Mouse (Mus musculus): ENCODE data around the gene Kcnq1. TPM values are rescaled to one million over a fixed set of nuclear protein-coding genes. Genes with fewer than 3 reads are reported as not detected.
A peak's percentile ranks its signal among the peaks of the same experiment; 100 is the strongest.

Kcnq1 gene
- total RNA-seq, 4 experiments from 2014 or later = 0.20 to 0.48 (median 0.34) TPM

- DNase-seq (ENCODE audit: low spot score in 2 of 2) = no peak
These were observed 258.1 kb downstream of the Kcnq1 start for GRCm38 (mm10) chr7:143364092-143364832.

- no peak for DNase-seq (ENCODE audit: low spot score in 2 of 2)
These were observed 259.0 kb downstream of the Kcnq1 start for GRCm38 (mm10) chr7:143364969-143365839.

GRCm38 (mm10) chr7:143367366-143368266 lies 261.5 kb downstream of the Kcnq1 start:
- no peak for DNase-seq (ENCODE audit: low spot score in 2 of 2)

- DNase-seq (ENCODE audit: low spot score in 2 of 2) = no peak
These were observed 262.1 kb downstream of the Kcnq1 start for GRCm38 (mm10) chr7:143368267-143368643.

GRCm38 (mm10) chr7:143371336-143371735 lies 265.2 kb downstream of the Kcnq1 start:
- DNase-seq (ENCODE audit: low spot score in 2 of 2) = no peak

GRCm38 (mm10) chr7:143373265-143373664 lies 267.1 kb downstream of the Kcnq1 start:
- no peak for DNase-seq (ENCODE audit: low spot score in 2 of 2)

- no peak for DNase-seq (ENCODE audit: low spot score in 2 of 2)
These were observed 269.8 kb downstream of the Kcnq1 start for GRCm38 (mm10) chr7:143375945-143376344.

- DNase-seq (ENCODE audit: low spot score in 2 of 2) = no peak
These were observed 274.4 kb downstream of the Kcnq1 start for GRCm38 (mm10) chr7:143380466-143381073.

GRCm38 (mm10) chr7:143386632-143387031 lies 280.5 kb downstream of the Kcnq1 start:
- DNase-seq (ENCODE audit: low spot score in 2 of 2) = no peak

GRCm38 (mm10) chr7:143388783-143389695 lies 282.9 kb downstream of the Kcnq1 start:
- peak; percentile 33 to 45 for DNase-seq (ENCODE audit: low spot score in 2 of 2)

GRCm38 (mm10) chr7:143389860-143390259 lies 283.7 kb downstream of the Kcnq1 start:
- DNase-seq (ENCODE audit: low spot score in 2 of 2) = no peak

- DNase-seq (ENCODE audit: low spot score in 2 of 2) = no peak
These were observed 284.3 kb downstream of the Kcnq1 start for GRCm38 (mm10) chr7:143390277-143390948.

- no peak for DNase-seq (ENCODE audit: low spot score in 2 of 2)
These were observed 289.0 kb downstream of the Kcnq1 start for GRCm38 (mm10) chr7:143395113-143395563.

GRCm38 (mm10) chr7:143399756-143400155 lies 293.6 kb downstream of the Kcnq1 start:
- no peak for DNase-seq (ENCODE audit: low spot score in 2 of 2)

- no peak for DNase-seq (ENCODE audit: low spot score in 2 of 2)
These were observed 294.4 kb downstream of the Kcnq1 start for GRCm38 (mm10) chr7:143400599-143400998.

GRCm38 (mm10) chr7:143401429-143402016 lies 295.4 kb downstream of the Kcnq1 start:
- DNase-seq (ENCODE audit: low spot score in 2 of 2) = no peak

GRCm38 (mm10) chr7:143404296-143404695 lies 298.1 kb downstream of the Kcnq1 start:
- DNase-seq (ENCODE audit: low spot score in 2 of 2) = no peak

GRCm38 (mm10) chr7:143407931-143408501 lies 301.9 kb downstream of the Kcnq1 start:
- peak in 1 of 2 experiments; percentile 39 for DNase-seq (ENCODE audit: low spot score in 2 of 2)
